Mouse (Mus musculus) thymus, postnatal 14 days (tissue): ENCODE data around the gene Xrcc4.
A peak's percentile ranks its signal among the peaks of the same experiment; 100 is the strongest.
"Not testable (repeated sequence)": the region's sequence is repeated elsewhere in the genome, so short reads cannot be mapped to it uniquely, and the experiment has no call there.

Experiments
- DNase-seq: peaks from one replicate; pipeline ENCODE4 v3.0.0; 2021

Gene Xrcc4

DNA sequence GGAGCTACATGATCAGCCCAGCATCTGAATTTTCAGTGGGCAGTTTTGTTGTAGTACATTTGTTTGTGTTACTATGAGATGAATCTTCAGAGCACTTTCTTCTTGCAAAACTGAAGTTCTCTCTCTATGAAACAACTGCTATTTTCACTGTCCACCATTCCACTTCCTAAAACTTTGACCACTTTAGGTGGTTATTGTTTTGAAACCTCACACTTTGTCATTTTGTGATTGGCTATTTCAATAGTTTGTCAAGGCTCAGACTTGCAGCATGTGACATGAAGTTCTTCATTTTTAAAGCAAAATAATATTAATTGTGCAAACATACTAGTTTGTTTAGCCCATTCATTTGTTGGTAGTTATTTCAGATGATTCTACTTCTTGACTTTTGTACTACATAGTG lies 280.4 kb downstream of the Xrcc4 start:
- no peak for DNase-seq

GRCm38 (mm10) chr13:89801901-89802300 lies 287.5 kb downstream of the Xrcc4 start:
- no peak for DNase-seq

DNA sequence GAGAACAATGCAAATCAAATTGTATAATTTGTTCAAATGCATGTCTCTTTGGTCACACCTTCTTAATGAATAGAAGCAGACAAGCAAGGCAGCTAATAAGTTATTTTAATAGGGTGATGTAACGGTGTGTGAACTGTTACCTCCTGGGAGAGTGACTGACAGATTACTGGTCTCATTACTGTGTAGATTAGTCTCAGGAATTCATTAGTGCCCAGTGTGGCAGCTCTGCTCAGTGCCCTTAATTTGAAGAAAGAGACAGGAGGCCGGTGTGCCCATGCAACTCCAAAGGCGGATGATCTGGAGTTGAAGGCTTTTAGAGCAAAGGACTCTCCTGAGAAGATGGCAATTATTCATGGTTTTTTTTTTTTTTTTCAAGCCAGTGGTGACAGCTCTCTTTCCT lies 291.7 kb downstream of the Xrcc4 start:
- no peak for DNase-seq

- DNase-seq: no peak
Observed at GRCm38 (mm10) chr13:89791475-89791874, 297.9 kb downstream of the Xrcc4 start.

- DNase-seq: no peak
Observed at GRCm38 (mm10) chr13:89782886-89783285, 306.5 kb downstream of the Xrcc4 start.

- DNase-seq: no peak
Observed at GRCm38 (mm10) chr13:89780276-89780675, 309.1 kb downstream of the Xrcc4 start.

DNA sequence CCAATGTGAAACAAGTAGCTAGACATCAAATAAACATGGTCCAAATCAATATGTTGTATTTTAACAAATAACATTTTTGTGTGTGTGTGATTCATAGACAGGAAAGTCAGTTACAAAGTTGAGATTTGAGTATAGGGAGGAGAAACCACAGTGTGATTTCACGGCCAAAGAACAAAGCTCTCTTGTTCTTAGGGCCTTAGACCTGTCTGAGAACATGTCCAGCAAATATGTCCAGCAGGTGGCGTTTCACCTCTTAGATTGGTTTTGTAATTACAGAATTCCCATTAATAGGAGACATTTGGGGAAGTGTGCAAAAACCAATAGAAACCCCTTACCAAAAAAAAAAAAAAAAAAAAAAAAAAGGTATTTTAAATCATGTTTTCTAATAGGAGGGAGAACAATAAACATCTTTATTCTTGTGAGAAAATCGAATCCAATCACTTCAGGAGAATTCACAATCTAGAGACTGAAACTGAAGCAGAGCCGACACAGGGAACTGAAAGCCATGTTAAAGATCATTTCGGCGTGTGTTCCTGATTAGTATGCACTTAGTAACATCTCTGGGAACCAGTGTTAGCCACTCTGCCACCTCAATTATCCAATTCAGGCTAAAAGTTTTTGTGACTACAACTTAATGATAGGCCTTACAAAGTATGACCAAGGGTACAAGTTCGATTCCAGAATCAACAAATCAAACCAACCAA lies 310.0 kb downstream of the Xrcc4 start:
- DNase-seq: peak; percentile 18

GRCm38 (mm10) chr13:89777764-89778163 lies 311.6 kb downstream of the Xrcc4 start:
- DNase-seq: no peak

DNA sequence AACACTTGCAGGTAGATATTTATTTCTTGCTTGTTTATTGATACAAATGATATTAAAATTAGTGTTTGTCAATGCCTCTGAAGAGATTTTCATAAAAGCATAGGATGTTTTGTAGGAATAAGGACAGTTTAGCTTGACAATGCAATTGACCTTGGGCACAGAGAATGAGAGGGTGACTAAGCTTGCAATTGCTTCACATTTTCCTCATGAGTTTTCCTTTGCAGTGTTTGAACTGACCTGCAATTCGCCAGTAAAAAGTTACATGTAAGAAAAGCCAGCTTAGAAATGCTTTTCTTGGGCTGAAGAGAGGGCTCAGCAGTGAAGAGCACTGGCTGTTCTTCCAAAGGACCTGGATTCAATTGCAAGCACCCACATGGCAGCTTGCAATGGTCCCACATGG lies 312.3 kb downstream of the Xrcc4 start:
- no peak for DNase-seq

GRCm38 (mm10) chr13:89766551-89766950 lies 322.9 kb downstream of the Xrcc4 start:
- DNase-seq: no peak

DNA sequence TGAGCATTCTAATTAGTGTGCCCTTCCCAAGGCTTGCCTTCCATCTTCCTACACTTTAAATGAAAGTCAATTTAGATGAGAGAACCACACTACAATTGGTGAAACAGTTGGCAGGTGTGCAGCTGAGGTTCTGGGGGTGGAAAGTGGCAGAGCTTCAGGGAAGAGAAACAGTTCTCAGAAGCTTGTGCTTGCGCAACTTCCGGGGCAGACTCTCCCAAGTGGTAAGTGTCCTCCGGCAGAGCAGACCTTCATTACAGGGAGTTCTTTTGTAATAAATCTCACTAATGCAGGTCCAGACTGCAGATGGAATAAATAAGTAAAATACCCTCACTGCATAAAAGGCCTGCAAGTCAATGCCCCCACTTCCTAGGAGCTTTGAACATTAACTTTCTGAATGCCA lies 323.4 kb downstream of the Xrcc4 start:
- no peak for DNase-seq

DNA sequence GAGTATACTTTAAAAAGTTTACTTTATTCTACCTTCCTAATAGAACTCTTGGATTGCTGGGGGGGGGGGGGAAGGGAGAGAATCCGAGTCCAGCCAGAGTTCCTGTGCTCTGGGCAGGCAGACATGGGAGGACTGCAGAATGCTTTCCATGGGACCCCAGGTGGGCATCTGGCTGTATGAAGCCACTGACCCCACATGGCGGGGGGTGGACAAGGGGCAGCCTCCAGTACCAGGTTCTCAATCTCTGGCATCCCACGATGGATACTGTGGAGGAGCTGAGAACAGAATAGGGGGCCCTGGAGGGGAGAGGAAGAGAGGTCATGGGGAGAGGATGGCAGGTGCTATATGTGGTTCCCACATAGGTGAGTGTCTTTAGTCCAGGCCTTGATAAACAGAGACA lies 327.1 kb downstream of the Xrcc4 start:
- no peak for DNase-seq

DNA sequence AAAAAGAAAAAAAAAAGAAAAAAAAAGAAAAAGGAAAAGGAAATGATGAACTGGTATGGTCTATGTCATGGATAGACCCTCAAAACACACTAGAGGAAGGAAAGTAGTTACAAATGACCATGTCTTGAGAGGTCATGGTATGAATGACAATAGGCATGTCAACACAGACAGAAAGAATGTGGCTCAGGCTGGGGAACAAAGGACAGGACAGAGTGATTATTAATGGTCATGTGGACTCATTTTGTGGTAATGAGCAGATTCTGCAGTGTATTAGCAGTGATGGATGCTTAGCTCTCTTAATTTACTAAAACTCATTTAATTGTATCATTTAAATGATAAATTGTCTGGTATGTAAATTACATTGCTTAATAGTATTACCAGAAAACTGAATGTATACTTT lies 333.1 kb downstream of the Xrcc4 start:
- no peak for DNase-seq

- DNase-seq: not testable (repeated sequence)
Observed at GRCm38 (mm10) chr13:89750562-89750961, 338.8 kb downstream of the Xrcc4 start.

GRCm38 (mm10) chr13:89743201-89743600 lies 346.2 kb downstream of the Xrcc4 start:
- no peak for DNase-seq

GRCm38 (mm10) chr13:89742686-89743200 lies 346.7 kb downstream of the Xrcc4 start:
- DNase-seq: no peak

- DNase-seq: peak; percentile 4
Observed at GRCm38 (mm10) chr13:89741766-89742685, 347.4 kb downstream of the Xrcc4 start, which contains the start of gene Vcan. Gene Vcan (minus strand): TSS chr13:89742509.

GRCm38 (mm10) chr13:89741116-89741551 lies 348.3 kb downstream of the Xrcc4 start:
- no peak for DNase-seq

- DNase-seq: peak; percentile 42
Observed at GRCm38 (mm10) chr13:89740243-89741115, 348.9 kb downstream of the Xrcc4 start.

- DNase-seq: no peak
Observed at GRCm38 (mm10) chr13:89739696-89740242, 349.6 kb downstream of the Xrcc4 start.

GRCm38 (mm10) chr13:89738776-89739695 lies 350.4 kb downstream of the Xrcc4 start:
- DNase-seq: peak; percentile 63
